Mouse (Mus musculus): ENCODE results near the gene Mgat4a.

GRCm38 (mm10) chr1:37399734-37400133 is 141.1 kb downstream of the Mgat4a start:
- TF ChIP-seq GATA1 (IDR thresholded peaks at IDR 0.05; ENCODE audit: low read length) (no peak), TAL1 (IDR thresholded peaks at IDR 0.05; ENCODE audit: low read length) (no peak)

Measured in erythroblast, embryonic 14.5 days (primary cell).